Mouse (Mus musculus) brain, adult 2 months (tissue): Measurements from ENCODE around the gene Fibcd1.

Source experiments
- DNase-seq: peaks from one replicate; pipeline ENCODE4 v3.0.0; 2011; ENCODE audit warnings: low read depth, low spot score

Gene Fibcd1

GRCm38 (mm10) chr2:31769631-31770111, 76.1 kb downstream of the Fibcd1 start:
- DNase-seq: no peak

- DNase-seq: no peak
Observed at GRCm38 (mm10) chr2:31769115-31769514, 76.7 kb downstream of the Fibcd1 start.

- DNase-seq: no peak
Observed at GRCm38 (mm10) chr2:31767815-31768214, 78.0 kb downstream of the Fibcd1 start.

- DNase-seq: no peak
Observed at GRCm38 (mm10) chr2:31767104-31767503, 78.7 kb downstream of the Fibcd1 start.
